Mouse (Mus musculus) left cerebral cortex, adult 8-10 months (tissue): ENCODE data around the gene Lrrc8d. TPM values are rescaled to one million over a fixed set of nuclear protein-coding genes. Genes with fewer than 3 reads are reported as not detected.

Source experiments
- total RNA-seq, 4 experiments: library from RNA; stranded (reverse); gene quantifications; 2 replicates each; pipeline ENCODE4 v1.2.4; 2022

Gene Lrrc8d
- total RNA-seq, 4 experiments from 2014 or later, result 39.2 to 45.4 (median 42.1) TPM

Other genes with a start within 250 kb of the Lrrc8d start
- 10 to 100 TPM; 25.5 to 29.1 (median 26.6) TPM for gene Lrrc8c, start 180.6 kb upstream of the Lrrc8d start, total RNA-seq
- gene Zfp326, start 176.6 kb downstream of the Lrrc8d start, total RNA-seq, result 10 to 100 TPM; 23.4 to 31.5 (median 29.7) TPM